Mouse (Mus musculus): Measurements from ENCODE around the gene Hbq1a.

Hbq1a gene

GRCm38 (mm10) chr11:32331861-32332260 lies 32.0 kb downstream of the Hbq1a start:
- no peak for DNase-seq

DNA sequence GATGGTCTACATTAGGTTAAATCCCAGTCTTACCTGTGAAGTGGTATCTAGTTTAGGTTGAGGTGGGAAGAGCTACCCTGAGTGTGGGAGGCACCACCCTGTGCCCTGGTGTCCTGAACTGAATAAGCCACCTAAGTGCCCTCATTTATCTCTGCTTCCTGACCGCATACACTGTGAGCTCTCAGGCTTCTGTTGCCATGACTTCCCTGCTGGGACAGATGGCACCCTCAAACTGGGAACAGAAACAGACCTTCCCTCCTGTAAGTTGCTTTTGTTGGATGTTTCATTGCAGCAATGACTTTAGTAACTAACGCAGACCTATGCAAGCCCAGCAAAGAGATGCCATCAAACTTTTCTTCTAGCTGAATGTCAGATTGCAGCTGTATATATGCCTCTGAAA lies 33.4 kb downstream of the Hbq1a start:
- DNase-seq: no peak

DNA sequence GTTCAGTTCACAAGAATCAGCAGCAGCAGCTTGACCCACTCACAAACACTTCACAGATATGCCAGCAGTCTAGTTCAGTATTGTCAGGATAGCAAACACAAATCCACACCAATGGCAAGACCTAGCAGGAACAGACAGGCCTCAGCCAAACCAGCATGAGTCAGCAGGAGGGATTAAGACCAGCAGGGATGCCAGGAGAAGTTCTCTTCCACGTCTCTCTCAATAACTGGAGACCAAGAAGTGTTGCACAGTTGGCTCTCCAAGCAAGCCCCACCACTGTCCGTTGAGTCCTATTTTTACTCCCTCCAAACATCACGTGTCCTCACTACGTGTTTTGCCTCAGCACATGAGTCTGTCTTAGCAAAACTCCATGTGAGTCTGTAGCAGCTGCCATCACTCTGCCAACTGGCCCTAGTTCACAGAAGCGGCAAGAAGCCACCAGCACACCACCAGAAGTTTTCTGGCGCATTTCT lies 36.6 kb downstream of the Hbq1a start:
- no peak for DNase-seq

DNA sequence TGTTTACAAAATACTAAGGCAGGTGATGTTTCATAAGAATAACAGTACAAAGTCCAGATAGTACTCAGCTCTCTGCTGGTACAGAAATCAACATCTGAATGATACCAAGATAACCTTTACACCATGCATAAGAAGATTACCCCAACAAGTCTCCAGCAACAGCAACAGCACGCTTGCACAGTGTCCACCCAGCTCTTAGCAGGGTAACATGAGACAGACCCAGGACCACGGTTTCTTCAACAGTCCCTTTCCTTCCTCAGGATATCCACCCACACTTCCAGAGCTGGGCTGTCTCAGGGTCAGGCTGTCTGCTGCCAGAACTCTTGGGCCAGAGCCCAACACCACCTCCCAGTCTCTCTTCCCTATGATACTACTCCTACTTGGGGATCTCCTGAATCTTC lies 39.3 kb downstream of the Hbq1a start:
- peak; percentile 47 for DNase-seq

DNA sequence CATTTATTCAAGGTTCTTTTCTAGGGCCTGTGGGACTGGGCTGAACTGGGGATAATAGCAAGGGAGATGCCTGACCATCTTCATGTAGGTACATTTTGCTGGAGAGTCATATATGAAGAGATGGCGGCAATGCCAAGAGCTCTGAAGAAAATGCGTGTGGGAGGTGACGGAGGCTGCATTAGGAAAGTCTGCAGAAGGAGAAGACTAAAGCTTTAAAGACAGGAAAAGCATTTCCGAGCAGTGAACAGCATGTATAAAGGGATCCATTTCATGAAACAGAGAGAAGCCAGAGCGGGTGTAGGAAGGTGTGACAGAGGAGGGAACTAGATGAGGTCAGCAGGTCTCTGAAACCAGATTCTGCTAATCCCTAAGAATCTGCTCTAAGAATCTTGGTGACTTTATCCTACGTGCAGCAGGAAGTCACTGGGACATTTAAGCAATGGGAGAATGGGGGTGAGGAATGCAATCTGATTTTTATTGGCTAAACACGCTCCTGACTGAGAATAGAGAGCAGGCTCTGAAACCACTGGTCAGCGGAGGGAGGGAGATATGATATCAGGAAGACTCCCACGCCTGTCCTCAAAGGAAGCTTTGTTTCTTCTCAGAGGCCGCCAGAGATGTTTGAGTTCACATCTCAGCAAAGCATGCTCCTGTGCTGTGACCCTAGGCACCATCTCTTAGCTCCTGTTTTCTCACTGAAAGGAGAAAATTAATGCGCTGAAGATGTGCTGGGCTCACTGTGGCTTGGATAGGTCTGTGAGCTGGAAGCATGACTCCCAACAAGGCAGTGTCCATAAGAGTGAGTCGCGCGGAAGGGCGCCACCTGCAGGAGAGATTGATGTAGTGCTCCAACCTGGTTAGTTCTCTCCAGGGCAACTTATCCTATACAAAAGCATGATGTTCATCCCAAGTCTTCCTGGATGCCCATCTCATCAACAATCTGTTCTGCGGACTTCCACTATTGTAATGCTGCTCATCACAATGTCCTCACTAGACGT lies 40.9 kb downstream of the Hbq1a start:
- peak; percentile 37 for DNase-seq

- peak; percentile 37 for DNase-seq
These were observed 42.9 kb downstream of the Hbq1a start for GRCm38 (mm10) chr11:32342770-32343191.

GRCm38 (mm10) chr11:32343350-32343749 lies 43.5 kb downstream of the Hbq1a start:
- no peak for DNase-seq

GRCm38 (mm10) chr11:32345504-32346297 lies 45.8 kb downstream of the Hbq1a start:
- no peak for DNase-seq

DNA sequence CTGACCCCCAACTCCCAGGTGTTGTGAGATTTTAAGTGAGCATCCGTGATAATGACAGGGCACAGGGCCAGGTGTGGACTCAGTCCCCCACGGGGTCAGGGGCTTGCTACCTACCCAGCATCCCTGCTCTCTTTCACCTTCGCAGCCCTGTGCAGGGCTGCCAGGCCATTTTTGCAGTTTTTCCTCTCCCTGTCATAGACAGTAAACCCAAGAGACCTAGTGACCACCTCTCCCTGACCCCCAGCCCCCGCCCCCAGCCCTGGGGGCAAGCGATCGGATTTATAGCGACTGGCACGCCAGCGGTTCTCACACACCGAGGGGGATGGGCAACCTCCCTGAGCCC lies 47.4 kb downstream of the Hbq1a start:
- no peak for DNase-seq

GRCm38 (mm10) chr11:32347607-32348432 lies 48.0 kb downstream of the Hbq1a start, which contains the start of gene Sh3pxd2b:
Gene Sh3pxd2b, plus strand, starts transcription at chr11:32347820.
- peak; percentile 36 for DNase-seq

DNA sequence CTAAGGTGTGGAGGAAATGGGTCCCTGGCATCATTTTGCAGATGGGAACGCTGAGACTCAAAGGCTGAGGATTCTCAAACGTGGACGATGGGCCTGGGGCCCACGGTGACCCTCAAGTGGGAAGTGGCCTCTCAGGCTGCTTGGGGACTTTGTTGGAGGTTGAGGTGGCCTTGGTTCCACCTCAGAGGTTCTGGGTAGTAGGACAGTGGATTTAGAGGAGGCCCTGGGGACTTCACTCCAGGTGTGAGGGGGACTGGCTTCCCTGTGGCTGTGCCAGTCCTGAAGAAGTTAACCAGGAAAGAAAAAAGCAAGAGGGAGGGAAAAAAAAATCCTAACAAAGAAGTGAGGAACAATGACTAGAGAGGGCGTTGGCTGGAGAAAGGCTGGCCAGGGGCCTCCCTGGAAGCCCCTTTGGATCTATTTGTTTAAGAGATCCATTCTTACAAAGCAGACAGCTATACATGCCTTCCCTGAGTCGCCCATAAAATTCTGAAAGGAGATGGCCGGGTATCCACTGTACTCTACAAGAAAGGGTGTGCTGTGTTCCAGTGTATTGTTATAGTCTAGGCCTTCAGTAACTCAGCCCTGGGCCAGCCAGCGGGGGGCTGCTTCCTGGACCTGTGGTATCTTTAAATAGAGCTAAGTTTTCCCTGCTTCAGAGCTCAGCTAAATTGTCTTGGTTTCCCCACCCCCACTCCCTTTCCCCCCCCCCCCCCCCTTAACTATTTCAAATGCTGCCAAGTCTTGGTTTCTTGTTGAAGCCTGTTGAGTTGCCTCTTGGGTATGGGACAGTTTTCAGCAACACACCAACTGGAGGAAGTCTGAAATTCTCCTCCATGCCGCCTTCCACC lies 48.8 kb downstream of the Hbq1a start:
- no peak for DNase-seq

DNA sequence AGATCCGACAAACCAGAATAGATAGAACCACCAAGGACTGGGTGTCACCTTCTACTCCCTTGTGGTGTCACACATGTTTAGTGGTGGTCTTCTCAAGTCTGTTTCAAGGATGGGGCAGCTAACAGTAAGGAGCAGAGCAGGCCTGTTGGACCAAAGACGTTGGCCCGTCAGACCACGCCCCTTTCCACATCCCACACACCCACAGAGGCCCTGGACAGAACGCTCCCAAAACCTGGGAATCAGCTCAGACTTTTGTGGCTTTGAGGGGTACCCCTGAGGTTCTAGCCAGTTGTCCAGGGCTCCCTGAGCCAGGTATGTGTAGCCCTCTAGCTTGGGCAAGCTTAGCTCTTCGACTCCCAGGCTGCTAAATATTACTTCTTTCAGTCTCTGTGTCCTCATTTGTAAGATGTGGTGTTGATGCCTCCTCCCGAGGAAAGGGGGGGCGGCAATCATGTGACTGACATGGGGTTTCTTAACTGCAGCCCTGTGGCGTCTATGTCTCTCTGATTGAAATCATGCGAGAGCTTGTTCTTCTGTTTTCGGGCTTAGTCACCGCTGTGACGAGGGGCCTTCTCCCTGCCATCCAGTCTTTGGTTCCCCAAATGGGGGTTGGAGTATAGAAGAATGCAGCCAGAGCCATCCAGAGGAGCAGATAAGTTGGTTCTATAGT lies 49.5 kb downstream of the Hbq1a start:
- DNase-seq: no peak
